Mouse (Mus musculus) neural tube, embryonic 11.5 days (tissue): ENCODE data around the gene Arvcf. TPM values are rescaled to one million over a fixed set of nuclear protein-coding genes. Genes with fewer than 3 reads are reported as not detected.
A peak's percentile ranks its signal among the peaks of the same experiment; 100 is the strongest.

ENCODE experiments used
- ATAC-seq: fragments of 200-750 bp; cut with Nextera tagmentation; 2 replicates; pipeline ENCODE4 v1.8.0; 2017; ENCODE audit warnings: moderate number of reproducible peaks, mild to moderate bottlenecking, moderate TSS enrichment, moderate library complexity; ENCODE audit not compliant: insufficient read depth, low FRiP score, low TSS enrichment
- DNase-seq: peaks from one replicate; pipeline ENCODE4 v3.0.0-alpha.2; 2015; ENCODE audit warnings: low spot score
- H3K27ac ChIP-seq: fragments of 300-500 bp; sonication (generic); 2 replicates; pipeline ENCODE4 v1.5.1; 2014; ENCODE audit warnings: low read depth, mild to moderate bottlenecking, low read length
- H3K27me3 ChIP-seq: fragments of 300-500 bp; sonication (generic); 2 replicates; pipeline ENCODE4 v1.6.1; 2014; ENCODE audit warnings: mild to moderate bottlenecking, low read length, mixed read lengths; ENCODE audit not compliant: control insufficient read depth, insufficient read depth
- H3K36me3 ChIP-seq: fragments of 300-500 bp; sonication (generic); 2 replicates; pipeline ENCODE4 v1.6.1; 2014; ENCODE audit warnings: mild to moderate bottlenecking, low read length, moderate library complexity, mixed read lengths; ENCODE audit not compliant: control insufficient read depth, insufficient read depth
- H3K4me1 ChIP-seq: fragments of 300-500 bp; sonication (generic); 2 replicates; pipeline ENCODE4 v1.6.1; 2014; ENCODE audit warnings: low read length, mixed read lengths; ENCODE audit not compliant: control insufficient read depth, insufficient read depth
- H3K4me2 ChIP-seq: fragments of 300-500 bp; sonication (generic); 2 replicates; pipeline ENCODE4 v1.6.1; 2014; ENCODE audit warnings: low read depth, mild to moderate bottlenecking, moderate library complexity
- H3K4me3 ChIP-seq: fragments of 300-500 bp; sonication (generic); 2 replicates; pipeline ENCODE4 v1.5.1; 2014; ENCODE audit warnings: low read depth, low read length
- H3K9ac ChIP-seq: fragments of 300-500 bp; sonication (generic); 2 replicates; pipeline ENCODE4 v1.6.1; 2014; ENCODE audit warnings: mild to moderate bottlenecking, low read length
- H3K9me3 ChIP-seq: fragments of 300-500 bp; sonication (generic); 2 replicates; pipeline ENCODE4 v1.6.1; 2016; ENCODE audit warnings: low read length; ENCODE audit not compliant: control insufficient read depth
- WGBS: fragments of 180-500 bp; shearing (Covaris S2); extraction: QIAGEN DNeasy Blood & Tissue Kit; methylation state at CpG from one replicate; pipeline ENCODE4 v1.1.7; 2014; 5-methylcytosine and 5-hydroxymethylcytosine counted together
- polyA plus RNA-seq: library from polyadenylated mRNA; unstranded; fragments of >200 nt; fragmentation: Nextera tagmentation; extraction: Ambion mirVana; gene quantifications from 2 replicates; pipeline ENCODE4 v1.2.1, GENCODE M21; 2014

Gene Arvcf
- polyA plus RNA-seq, 1 experiment from 2014 or later, result 81.6 TPM

GRCm38 (mm10) chr16:18348601-18349175 is 706 bp downstream of the Arvcf start:
- Histone ChIP-seq H3K27me3 (peaks cover 4% of the 10 kb centered on the region; the same call in 1 of the 2 replicates), H3K27ac (no peak overlapping the region), H3K9ac (peak overlapping the region; percentile 73), H3K9me3 (no peaks in the 10 kb centered on the region), H3K4me1 (peaks cover 5% of the 10 kb centered on the region; the same call in 1 of the 2 replicates), H3K4me3 (peak overlapping the region; percentile 67), H3K36me3 (no peaks in the 10 kb centered on the region), H3K4me2 (peak overlapping the region; percentile 82)
- peak; percentile 51 for DNase-seq
- ATAC-seq, result peak; percentile 0; the same call in 1 of the 2 replicates
- under 1% methylated on average over 28 of the region's 28 CpGs for WGBS

DNA sequence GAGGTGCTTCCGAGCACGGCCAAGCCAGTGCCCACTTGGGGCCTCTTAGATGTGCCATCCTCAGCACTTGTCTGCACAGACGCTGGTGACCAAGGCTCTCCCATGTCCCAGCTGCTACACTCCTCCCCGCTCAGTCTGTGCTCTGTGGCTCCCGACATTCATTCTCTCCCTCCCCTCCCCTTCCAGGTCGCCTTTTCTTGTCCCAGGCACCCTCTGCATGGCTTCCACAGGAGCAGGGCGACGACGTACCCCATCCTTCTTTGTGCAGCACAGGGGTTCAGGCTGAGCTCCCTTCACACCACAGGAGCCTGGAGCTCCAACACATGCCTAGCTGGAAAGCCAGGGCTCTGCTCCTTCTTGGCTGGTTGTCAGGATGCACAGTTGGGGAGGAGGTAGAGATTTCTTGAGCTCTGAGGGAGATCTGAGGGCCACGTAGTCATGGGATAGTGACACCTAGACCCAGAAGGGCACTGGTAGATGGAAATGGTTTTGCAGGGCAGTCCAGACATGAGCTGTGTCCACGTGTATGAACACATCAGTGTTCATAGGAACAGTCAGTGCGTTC is 1.9 kb downstream of the Arvcf start:
- no peaks in the 10 kb centered on the region for H3K4me1 ChIP-seq
- WGBS, result 79% methylated on average over 12 of the region's 12 CpGs
- H3K36me3 ChIP-seq, result no peaks in the 10 kb centered on the region
- ATAC-seq, result no peak
- no peak overlapping the region for H3K4me2 ChIP-seq
- no peak overlapping the region; the same call in 1 of the 2 replicates for H3K9ac ChIP-seq
- no peak overlapping the region for H3K27ac ChIP-seq
- no peak for DNase-seq
- no peaks in the 10 kb centered on the region for H3K9me3 ChIP-seq
- H3K27me3 ChIP-seq, result peaks cover 4% of the 10 kb centered on the region; the same call in 1 of the 2 replicates
- H3K4me3 ChIP-seq, result no peak overlapping the region

- H3K4me2 ChIP-seq, result no peak overlapping the region
- DNase-seq (peak; percentile 37), ATAC-seq (no peak)
- 68% methylated on average over 5 of the region's 5 CpGs for WGBS
- no peaks in the 10 kb centered on the region for H3K36me3 ChIP-seq
- H3K9me3 ChIP-seq, result no peaks in the 10 kb centered on the region
- H3K4me3 ChIP-seq, result no peak overlapping the region
- H3K9ac ChIP-seq, result no peak overlapping the region
- peaks cover 4% of the 10 kb centered on the region; the same call in 1 of the 2 replicates for H3K27me3 ChIP-seq
- no peak overlapping the region for H3K27ac ChIP-seq
- H3K4me1 ChIP-seq, result no peaks in the 10 kb centered on the region
Observed at GRCm38 (mm10) chr16:18351313-18352055, 3.5 kb downstream of the Arvcf start.

GRCm38 (mm10) chr16:18353106-18353505 is 5.1 kb downstream of the Arvcf start:
- Histone ChIP-seq H3K4me2 (no peak overlapping the region), H3K27me3 (peaks cover 4% of the 10 kb centered on the region; the same call in 1 of the 2 replicates), H3K27ac (no peak overlapping the region), H3K4me1 (no peaks in the 10 kb centered on the region), H3K9me3 (no peaks in the 10 kb centered on the region), H3K36me3 (no peaks in the 10 kb centered on the region), H3K9ac (no peak overlapping the region), H3K4me3 (no peak overlapping the region)
- no peak for ATAC-seq
- 83% methylated on average over 1 of the region's 1 CpGs for WGBS
- DNase-seq, result no peak

DNA sequence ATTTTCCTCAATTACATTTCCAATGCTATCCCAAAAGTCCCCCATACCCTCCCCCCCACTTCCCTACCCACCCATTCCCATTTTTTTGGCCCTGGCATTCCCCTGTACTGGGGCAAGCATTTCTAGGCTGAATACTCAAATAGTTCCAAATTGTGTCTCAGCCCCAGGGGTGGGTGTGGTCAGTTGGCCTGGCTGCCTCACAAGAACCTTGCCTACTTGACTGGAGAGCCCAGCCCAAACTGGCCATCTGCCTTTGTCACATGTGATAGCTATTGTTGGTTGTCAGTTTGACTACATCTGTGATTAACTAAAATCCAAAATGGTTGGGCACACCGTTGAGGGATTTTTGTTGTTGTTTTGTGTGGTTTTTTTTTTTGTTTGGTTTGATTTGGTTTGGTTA is 9.0 kb downstream of the Arvcf start:
- no peak overlapping the region for H3K9ac ChIP-seq
- WGBS, result 87% methylated on average over 1 of the region's 1 CpGs
- no peaks in the 10 kb centered on the region for H3K4me1 ChIP-seq
- no peak for DNase-seq
- no peaks in the 10 kb centered on the region for H3K27me3 ChIP-seq
- no peaks in the 10 kb centered on the region for H3K9me3 ChIP-seq
- H3K4me3 ChIP-seq, result no peak overlapping the region
- no peak overlapping the region for H3K27ac ChIP-seq
- no peaks in the 10 kb centered on the region for H3K36me3 ChIP-seq
- no peak for ATAC-seq
- H3K4me2 ChIP-seq, result no peak overlapping the region

DNA sequence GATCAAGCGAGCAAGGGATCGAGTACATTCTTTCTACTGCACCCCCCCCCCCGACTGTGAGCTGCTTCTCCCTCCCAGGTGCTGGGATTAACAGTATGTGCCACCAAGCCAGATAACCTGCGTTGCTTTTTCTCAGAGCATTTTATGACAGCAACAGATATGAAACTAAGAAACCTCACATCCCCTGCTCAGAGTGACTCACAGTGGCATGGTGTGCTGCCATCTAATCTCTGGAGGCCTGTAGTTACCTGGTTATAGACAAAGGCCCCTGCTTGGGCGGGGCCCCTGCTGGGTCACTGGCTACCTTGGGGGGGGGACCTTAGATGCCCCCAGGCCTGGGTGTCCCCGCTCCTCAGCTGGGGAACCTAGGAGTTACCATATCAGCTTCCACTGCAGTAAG is 10.0 kb downstream of the Arvcf start:
- H3K27me3 ChIP-seq, result no peaks in the 10 kb centered on the region
- no peak for DNase-seq
- no peak overlapping the region for H3K27ac ChIP-seq
- no peak for ATAC-seq
- no peak overlapping the region for H3K9ac ChIP-seq
- no peaks in the 10 kb centered on the region for H3K4me1 ChIP-seq
- H3K36me3 ChIP-seq, result no peaks in the 10 kb centered on the region
- H3K9me3 ChIP-seq, result no peaks in the 10 kb centered on the region
- 86% methylated on average over 6 of the region's 6 CpGs for WGBS
- no peak overlapping the region for H3K4me2 ChIP-seq
- no peak overlapping the region for H3K4me3 ChIP-seq

DNA sequence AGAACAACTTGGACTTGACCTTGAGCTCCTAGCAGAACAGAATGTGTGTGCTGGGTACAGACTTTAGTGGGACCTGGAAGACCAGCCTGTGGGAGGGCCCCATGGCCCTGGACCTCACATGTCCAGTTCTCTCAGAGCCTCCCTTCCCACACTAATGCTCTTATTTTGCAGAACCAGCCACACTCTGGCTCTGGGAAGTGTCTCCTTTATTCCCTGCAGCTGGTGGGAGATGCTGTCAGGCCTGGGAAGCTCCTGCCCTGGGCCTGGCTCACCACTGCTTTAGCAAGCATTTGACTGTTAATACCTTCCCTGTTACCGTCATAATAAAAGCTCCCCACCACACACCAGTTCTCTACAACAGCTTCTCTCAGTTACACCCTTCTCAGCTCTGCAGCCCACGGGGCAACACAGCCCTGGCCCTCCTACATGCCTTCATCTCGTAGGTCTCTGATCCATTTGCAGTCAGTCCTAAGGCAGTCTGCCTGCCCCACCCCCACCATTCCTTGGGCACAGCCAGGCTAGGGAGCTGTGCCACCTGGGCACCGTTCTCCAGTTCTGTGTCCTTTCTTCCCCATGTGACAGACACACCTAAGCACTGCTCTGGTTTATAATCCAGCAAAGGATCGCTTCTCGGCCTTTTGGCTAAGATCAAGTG is 12.3 kb downstream of the Arvcf start:
- no peak overlapping the region for H3K4me2 ChIP-seq
- WGBS, result 72% methylated on average over 6 of the region's 6 CpGs
- no peak for ATAC-seq

DNA sequence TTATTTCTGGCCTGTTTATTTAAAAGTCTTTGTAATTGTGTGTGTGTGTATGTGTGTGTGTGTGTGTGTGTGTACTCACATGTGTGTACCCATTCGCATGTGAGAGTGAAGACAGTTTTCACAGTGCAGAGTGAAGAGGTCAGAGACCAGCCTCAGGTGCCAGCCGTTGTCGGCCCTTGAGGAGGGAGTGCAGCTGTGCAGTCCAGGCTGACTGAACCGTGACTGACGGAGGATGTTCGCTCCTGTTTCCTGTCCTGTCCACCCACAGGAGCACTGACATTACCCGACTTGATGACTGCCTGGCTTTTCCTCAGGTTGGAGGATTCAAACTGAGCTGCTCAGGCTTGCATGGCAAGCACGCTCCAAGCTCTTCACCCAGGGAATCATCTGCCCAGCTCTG is 15.0 kb downstream of the Arvcf start:
- Histone ChIP-seq H3K9ac (no peak overlapping the region), H3K36me3 (no peaks in the 10 kb centered on the region), H3K4me1 (no peaks in the 10 kb centered on the region), H3K4me2 (no peak overlapping the region), H3K27me3 (no peaks in the 10 kb centered on the region), H3K4me3 (no peak overlapping the region), H3K9me3 (no peaks in the 10 kb centered on the region), H3K27ac (no peak overlapping the region)
- DNase-seq (no peak), ATAC-seq (no peak)
- 77% methylated on average over 8 of the region's 8 CpGs for WGBS

More for the DNA sequence above, 12.3 kb downstream of the Arvcf start:
- Histone ChIP-seq H3K27me3 (no peaks in the 10 kb centered on the region), H3K27ac (no peak overlapping the region), H3K4me3 (no peak overlapping the region), H3K4me1 (no peaks in the 10 kb centered on the region), H3K9me3 (no peaks in the 10 kb centered on the region), H3K9ac (no peak overlapping the region), H3K36me3 (no peaks in the 10 kb centered on the region)
- no peak for DNase-seq
